Mouse (Mus musculus): ENCODE results near the gene Arhgef38.

DNA sequence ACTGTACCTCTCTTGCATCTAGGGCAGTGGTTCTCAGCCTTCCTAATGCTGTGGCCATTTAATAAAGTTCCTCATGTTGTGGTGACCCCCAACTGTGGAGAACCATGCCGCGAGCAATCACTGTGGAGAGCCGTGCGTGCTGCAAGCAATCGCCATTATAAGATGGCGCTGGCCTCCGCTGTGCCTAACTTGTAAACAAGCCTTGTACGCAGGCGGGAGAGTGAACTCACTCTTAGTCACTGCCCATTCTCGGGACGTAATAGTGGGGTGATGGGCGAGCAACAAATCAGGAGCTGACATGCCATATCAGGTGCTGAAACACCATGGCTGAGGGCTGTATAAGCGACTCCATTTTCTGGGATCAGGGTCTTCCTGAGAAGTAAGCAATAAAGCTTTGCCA, 32.6 kb downstream of the Arhgef38 start:
- TF ChIP-seq CTCF (IDR thresholded peaks at IDR 0.05; ENCODE audit: insufficient read depth, low read depth, low read length) (no peak), POLR2A (IDR thresholded peaks at IDR 0.05; ENCODE audit: insufficient read depth, low read depth, low read length) (no peak)
